Mouse (Mus musculus): ENCODE data around the gene Thsd4.
"Not testable (repeated sequence)": the region's sequence is repeated elsewhere in the genome, so short reads cannot be mapped to it uniquely, and the experiment has no call there.

The Thsd4 gene

DNA sequence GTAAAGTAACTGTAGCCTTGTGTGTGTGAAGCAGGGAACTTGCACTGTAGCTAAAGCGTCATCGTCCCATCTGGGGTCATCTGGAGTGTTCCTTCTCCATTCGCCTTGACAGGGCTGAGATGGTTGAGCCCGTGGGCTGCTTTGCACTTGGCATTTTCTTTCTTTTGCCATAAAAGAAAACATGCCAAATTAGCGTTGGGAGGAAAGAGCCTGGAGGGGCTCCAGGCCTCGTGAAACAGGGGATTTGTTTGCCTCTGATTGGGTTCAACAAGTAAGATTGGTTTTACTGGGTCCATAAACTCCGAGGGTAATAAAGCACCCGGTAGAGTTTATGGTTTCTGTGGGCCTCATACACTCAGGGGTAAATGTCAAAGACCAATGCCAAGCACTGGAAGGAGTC is 519.5 kb downstream of the Thsd4 start:
- in situ Hi-C loops (cut with MboI, MseI): loop anchor here in 1 of 2 experiments (10.0 kb wide), 1 partner anchor 1818 kb away; no protein-coding TSS in a partner anchor

DNA sequence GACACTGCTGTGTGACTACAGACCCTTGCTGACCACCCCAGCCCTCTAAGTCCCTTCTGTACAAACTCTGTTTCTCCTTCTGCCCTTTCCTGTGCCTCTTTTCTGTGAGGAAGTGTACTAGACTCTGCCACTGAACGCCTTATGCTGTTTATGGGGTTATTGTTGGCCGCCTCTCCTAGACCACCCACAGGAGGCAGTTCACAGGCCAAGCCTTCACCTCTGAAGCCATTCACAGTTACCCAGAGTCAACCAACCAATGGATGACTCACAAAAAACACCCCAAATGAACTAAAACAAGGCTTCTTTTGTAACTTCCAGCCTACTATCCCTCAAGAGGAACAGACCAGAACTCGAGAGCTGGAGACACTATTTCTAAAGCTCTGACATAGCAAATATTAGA is 520.4 kb downstream of the Thsd4 start:
- in situ Hi-C loops (cut with MboI, MseI): loop anchor here in 1 of 2 experiments (10.0 kb wide), 1 partner anchor 1817 kb away; no protein-coding TSS in a partner anchor

DNA sequence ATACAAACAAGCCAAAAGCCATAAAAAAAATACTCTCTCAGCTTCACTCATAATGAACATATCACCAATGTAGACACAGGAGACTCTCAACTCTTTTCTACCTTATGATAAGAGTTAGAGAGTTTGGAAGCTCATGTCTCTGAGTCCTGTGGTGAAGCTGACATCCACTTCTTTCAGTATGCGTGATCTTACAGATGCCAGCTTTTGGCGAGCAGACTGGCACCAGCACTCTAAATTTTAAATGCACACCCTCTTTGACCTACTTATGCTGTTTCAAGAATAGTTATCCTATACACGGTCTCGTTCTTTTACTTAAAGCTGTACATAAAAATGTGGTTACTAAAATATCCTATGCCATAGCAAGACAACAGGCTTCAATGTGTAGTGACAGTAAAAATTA is 524.1 kb downstream of the Thsd4 start:
- in situ Hi-C loops (cut with MboI, MseI): no loop called here

DNA sequence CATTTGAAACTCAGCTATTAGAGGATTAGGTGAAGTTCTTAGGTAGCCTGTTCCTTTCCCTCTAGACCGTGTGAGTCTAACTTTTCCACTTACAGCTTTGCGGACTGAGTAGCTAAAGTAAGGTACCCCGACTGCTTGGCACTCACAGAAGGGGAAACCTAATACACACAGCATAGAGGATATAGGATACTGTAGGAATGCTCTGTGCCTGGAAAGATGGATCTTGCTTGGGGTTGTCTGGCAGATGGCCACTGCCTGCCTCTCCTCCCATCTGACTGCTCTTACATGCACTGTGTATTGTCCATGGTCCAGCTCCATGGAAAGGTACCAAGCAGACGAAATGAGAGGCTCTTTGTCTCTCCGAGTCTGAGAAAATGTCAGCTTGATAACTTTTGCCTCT is 530.4 kb downstream of the Thsd4 start:
- in situ Hi-C loops (cut with MboI, MseI): no loop called here

DNA sequence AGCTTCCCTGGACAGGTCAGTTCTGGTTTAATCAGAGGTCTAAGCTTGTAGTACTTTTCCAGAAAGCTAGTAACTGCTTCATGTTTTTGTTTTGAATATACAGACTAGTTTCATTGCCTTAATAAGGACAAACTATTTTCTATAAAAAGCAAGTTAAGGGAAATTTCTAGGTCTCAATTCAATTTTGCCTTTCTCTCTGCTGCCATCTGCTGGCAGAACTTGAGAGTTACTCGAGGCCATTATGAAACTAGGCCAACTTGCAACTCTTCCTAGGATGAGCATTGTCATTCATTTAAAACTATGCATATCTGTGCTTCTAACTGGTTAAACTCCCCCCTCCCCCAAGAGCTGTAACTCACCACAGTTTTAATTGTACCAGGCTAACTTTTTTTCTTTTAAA is 532.0 kb downstream of the Thsd4 start:
- in situ Hi-C loops (cut with MboI, MseI): no loop called here

DNA sequence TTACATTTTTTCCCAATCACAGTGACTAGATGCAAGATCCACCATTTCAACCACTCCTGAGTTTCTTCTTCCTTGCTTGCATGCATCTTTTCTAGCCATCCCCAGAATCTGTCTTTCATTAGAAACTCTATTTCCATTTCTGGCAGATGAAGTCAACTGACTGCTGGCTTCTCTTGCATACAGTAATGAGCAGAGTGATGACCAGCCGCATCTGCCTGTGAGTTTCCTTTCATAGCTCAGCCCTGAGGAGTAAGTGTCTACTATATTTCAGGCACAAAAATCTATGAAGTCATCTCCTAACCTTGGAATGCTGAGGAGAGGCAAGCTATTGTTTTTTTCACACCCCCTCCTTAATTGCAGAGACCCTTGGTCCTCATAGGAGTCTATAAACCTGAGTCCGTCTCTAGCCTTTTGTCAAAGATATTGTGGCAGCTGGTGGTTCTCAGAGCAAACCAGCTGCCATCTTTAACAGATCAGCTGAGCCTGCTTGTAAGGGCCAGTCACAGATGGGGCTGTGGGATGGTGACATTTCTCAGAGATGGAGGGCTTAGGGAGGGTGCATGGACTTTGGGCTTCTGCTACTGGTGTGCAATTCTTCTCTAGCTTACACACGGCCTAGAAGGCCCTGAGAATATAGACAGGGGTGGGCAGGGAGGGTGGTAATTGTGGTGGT is 535.8 kb downstream of the Thsd4 start:
- in situ Hi-C loops (cut with MboI, MseI): no loop called here

DNA sequence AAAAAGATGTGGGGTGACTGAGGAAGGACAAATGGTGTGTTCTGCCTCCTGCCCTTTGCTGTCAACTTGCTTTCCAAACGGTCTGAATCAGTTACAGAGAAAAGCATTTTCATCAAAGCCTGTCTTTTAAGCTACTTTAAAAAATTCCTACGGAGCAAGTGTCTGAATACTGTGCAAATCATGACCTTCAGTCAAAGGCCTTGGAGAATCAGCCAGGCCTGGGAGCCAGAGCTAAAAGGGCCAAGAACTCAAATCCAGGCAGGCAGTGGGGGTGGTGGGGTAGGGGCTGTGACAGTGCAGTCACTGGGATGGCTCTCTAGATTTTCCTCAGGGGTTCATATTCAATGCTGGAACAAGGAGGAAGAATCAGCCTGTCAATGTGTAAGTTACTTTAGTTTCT is 540.7 kb downstream of the Thsd4 start:
- in situ Hi-C loops (cut with MboI, MseI): no loop called here

DNA sequence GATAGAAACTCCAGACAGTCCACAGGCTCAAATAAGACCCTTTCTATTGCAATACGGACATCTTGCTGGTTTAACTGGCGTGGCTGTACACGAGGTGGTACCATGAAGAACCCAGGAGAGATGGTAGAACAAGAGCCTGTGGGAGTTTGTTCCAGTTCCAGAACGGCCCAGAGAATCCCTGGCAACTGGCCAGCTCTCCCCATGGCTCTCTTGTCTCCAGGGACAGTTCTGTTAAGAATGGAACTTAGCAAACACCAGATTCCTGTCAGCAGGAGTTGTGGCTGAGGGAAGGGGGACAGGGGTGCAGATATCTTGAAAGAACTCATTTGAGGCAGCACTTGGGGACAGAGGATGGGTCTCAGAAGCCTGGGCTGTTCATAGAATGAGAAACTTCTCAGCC is 550.6 kb downstream of the Thsd4 start:
- in situ Hi-C loops (cut with MboI, MseI): no loop called here

DNA sequence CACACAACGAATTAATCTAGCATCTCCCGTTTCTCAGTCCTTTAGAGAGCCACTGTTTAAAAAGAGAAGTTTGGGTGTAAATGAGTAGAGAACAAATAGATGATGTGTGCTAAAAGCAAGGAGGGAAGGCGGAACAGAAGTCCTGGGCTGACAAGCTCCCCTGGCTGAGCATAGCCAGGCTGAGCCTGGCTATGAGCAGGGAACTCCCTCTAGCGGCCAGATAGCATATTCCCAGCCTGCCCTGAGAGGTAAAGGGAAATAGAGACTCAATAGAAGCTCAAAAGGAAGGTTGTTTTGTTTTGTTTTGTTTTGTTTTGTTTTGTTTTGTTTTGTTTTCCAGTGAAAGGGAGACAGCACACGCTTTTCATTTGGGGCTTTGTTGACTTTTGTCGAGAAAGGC is 552.5 kb downstream of the Thsd4 start:
- in situ Hi-C loops (cut with MboI, MseI): no loop called here

DNA sequence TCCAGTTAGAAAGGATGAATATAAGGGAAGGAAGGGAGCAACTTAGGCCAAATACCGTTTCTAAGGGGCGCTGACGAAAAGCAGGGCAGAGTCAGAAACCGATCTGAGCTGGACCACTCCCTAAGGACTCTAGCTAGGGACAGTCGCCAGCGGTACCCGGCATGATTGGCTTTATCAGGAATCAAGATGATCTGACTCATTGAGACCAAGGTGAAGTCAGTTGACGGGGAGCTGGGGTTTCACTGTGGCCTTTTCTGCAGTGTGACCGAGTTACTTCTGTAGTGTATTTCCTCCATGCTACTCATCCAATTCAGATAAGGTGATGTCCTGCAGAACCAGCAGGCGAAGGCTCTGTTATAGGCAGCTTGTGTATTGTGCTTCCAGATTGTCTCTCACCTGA is 556.8 kb downstream of the Thsd4 start:
- in situ Hi-C loops (cut with MboI, MseI): no loop called here

DNA sequence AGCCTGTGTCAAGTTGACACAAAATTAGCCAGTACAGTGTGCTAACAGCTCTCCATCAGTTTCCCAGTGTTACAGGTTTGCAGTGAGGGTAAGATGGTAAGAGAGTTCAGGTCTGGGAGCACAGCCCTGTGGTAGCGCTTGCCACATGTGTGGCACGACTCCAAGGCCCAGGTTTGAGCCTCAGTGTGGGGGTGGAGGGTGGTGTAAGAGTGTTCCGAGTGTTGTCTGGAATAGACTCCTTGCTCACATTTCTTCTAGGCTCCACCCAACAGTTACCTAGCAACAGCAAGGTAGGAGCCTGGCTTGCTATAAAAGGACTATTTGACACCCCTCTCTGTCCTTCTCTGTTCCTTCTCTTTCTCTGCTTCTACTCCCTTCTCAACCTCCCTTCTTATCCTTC is 557.5 kb downstream of the Thsd4 start:
- in situ Hi-C loops (cut with MboI, MseI): loop anchor here in 1 of 2 experiments (5.0 kb wide), 1 partner anchor 227 kb away; no protein-coding TSS in a partner anchor

DNA sequence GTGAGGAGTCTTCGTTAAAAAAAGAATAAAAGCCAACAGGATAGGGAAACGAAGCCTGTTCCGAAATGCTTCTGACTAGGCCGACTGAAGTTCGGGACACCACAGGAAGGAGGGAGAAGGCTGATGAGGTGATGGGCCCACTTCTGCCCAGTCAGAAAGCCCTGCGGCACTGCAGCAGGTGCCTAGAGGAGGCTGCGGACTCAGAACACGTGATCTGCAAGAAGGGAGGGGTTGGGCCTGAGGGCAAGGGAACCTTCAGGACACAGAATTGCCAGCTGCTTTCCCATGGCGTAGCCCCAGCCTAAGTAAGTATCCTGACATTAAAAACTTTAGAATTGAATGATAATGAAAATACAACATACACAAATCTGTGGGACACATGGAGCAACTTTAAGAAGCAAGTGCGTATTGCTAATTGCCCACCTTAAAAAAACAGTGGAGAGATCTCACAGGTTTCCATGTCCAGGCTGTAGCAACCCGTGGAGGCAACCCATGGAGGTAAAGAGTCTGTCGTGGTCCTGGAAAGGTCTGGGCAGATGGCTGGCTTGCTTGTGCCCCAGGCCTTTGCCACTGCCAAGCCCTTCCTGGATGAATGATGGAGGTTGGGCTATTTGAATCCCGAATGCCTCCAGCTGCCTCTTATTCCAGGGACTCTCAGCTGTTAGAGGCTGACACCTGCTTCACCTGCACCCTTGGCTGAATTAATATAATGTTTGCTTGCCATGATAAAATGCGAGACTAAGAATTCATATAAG is 560.5 kb downstream of the Thsd4 start:
- in situ Hi-C loops (cut with MboI, MseI): loop anchor here in 1 of 2 experiments (5.0 kb wide), 1 partner anchor 224 kb away; no protein-coding TSS in a partner anchor

DNA sequence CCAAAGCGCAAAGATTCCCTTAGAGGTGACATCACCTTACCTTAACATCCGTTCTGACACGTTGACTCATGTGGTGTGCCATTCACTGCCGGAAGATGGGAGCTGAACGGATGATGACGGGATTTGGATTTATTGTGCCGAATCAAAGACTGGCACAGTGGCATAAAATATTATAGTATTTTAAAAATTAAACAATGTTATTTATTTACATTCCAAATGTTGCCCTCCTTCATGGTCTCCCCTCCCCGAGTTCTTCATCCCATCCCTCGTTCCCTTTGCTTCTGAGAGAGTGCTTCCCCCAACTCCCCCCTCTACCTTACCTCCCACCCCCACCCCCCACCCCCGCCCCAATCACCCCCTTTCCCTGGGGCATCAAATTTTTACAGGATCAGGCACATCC is 561.3 kb downstream of the Thsd4 start, which contains the start of gene Nr2e3:
Gene Nr2e3, minus strand, starts transcription at position 101 of the 400 bp plus-strand sequence.
- in situ Hi-C loops (cut with MboI, MseI): loop anchor here in 1 of 2 experiments (5.0 kb wide), 1 partner anchor 223 kb away; no protein-coding TSS in a partner anchor

DNA sequence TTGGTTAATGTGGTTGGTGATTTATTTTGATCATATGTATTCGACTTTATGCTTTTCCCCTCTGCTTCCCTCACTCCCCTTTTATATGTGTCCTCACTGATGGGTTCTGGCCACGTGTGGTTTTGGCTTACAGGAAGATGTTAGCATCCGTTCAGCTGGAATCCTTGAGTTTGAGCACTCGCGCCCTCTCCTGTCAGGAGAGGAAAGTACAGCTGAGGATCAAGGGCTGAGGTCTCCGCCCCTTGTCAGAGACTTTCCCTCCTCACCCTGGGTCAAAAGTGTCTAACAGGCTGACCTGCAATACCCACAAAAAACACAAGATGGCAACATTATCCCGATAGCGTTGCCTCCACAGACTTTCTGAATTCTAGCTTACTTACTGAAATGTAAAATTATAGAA is 562.6 kb downstream of the Thsd4 start:
- in situ Hi-C loops (cut with MboI, MseI): no loop called here

DNA sequence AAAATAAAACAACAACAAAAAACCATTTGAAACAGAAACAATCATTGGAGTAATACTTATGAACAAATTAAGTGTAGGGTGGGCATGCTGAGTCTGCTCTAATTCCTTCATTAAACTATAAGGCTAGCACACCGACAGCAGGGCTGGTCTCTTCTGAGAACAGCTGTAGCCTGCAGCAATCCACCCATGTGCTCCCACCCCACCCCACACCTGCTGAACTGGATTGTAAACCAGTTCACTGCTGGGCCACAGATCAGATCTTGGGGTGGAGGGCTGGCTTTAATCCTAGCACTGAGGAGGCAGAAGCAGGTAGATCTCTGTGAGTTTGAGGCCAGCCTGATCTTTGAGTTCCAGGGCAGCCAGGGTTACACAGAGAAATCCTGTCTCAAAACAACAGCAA is 563.7 kb downstream of the Thsd4 start:
- in situ Hi-C loops (cut with MboI, MseI): not testable (repeated sequence)

DNA sequence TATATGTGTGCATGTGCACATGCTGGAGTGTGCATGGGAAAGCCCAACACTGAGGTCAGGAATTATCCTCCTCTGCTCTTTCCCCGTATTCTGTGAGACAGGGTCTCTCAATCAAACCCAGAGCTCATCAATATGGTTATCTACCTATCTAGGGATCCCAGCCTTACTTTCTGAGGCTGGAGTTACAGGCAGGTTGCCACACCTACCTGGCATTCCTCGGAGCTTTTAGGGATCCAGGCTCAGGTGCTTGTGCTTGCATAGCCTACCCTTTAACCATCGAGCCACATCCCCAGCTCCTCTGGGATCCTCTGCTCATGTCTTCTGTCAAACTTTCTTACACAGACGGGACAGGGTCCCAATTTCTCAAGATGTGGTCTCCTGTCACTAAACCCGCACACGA is 565.4 kb downstream of the Thsd4 start:
- in situ Hi-C loops (cut with MboI, MseI): no loop called here

DNA sequence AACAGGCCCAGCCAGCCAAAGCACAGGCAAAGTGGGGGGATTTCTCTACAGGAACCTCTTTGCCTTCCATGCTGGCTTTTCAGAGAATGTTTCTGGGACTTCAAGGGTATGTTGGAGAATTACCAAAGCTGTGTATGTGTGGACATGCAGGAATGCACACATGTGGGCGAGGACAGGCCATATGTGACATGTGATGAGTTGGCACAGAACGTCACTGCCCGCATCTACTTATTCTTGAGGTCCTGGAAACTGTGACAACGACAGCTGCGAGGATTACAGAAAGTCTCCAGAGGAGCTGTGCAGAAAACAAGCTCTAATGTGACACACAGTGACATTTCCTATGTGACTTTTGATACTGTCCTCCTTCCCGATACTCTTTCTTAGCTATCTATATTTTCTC is 566.2 kb downstream of the Thsd4 start:
- in situ Hi-C loops (cut with MboI, MseI): no loop called here

DNA sequence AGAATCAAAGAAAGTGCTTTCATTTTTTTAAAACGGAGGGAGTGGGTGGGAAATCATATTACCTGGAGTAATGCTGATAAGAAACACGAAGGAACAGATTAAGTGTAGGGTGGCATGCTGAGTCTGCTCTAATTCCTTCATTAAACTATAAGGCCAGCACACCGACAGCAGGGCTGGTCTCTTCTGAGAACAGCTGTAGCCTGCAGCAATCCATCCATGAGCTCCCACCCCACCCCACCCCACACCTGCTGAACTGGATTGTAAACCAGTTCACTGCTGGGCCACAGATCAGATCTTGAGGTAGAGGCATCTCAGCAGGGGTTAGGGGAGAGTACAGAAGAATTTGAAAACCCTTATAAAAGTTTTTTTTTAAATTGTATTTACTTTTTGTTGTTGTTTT is 566.6 kb downstream of the Thsd4 start:
- in situ Hi-C loops (cut with MboI, MseI): no loop called here

DNA sequence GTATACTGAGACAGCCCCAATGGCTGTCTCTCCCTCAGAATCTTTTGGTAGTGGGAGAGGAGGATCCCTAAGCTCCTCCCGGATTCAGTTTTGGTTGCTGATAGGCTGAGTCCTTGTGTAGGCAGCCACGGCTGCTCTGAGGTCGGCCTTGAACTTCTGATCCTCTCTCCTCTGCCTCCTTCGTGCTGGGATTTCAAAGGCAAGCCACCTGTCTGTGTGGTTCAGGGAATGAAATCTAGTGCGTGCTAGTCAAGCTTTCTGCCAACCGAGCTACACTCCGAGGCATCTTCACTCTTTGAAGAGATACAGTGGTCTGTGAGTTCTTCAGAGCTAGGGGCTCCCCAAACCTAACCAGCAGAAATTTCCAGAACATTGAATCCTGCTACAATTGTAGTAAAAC is 568.3 kb downstream of the Thsd4 start:
- in situ Hi-C loops (cut with MboI, MseI): no loop called here

DNA sequence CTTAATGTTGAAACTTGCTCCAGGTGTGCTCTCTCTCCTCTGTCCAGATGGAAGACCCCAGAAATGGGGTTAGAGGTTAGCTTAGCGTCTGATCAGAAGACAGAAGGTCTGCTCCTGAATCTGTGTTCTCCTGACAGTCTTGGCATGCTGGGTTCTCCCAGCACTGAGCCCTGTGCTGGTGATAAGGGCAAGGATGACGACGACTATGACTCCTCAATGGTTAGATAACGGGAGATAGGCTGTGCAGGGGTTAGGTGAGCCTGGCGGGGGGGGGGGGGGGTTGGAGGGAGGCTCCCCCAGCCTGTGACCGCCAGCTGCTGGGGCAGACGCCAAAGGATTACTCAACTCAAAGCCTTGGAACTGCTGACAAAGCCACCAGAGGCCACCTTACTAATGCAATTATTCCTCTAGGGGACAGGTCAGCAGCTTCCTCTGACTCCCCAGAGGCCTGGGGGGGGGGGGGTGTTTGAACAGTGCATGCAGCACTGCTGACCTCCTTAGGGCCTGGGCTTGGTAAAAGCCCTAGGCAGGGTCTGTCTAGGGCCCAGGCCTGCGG is 569.3 kb downstream of the Thsd4 start:
- in situ Hi-C loops (cut with MboI, MseI): no loop called here

DNA sequence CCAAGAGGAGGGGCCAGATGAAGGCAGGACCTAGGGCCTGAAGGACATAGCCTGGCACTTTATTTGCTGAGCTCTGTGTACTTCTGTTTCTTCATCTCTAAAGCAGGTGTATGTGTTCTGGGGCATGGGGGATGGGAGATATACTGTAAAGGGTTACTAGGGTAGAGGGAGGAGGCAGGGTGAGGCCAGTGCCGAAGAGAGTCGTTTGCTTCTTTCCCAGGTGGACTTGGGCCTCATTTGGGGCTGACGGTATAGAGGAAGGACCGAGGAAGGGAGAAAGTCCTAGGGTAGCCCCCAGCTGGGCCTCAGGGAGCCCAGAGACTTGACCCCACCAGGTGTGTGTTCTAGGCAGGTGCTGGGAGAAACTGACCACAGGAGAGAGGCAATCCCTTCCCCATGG is 569.9 kb downstream of the Thsd4 start:
- in situ Hi-C loops (cut with MboI, MseI): no loop called here

DNA sequence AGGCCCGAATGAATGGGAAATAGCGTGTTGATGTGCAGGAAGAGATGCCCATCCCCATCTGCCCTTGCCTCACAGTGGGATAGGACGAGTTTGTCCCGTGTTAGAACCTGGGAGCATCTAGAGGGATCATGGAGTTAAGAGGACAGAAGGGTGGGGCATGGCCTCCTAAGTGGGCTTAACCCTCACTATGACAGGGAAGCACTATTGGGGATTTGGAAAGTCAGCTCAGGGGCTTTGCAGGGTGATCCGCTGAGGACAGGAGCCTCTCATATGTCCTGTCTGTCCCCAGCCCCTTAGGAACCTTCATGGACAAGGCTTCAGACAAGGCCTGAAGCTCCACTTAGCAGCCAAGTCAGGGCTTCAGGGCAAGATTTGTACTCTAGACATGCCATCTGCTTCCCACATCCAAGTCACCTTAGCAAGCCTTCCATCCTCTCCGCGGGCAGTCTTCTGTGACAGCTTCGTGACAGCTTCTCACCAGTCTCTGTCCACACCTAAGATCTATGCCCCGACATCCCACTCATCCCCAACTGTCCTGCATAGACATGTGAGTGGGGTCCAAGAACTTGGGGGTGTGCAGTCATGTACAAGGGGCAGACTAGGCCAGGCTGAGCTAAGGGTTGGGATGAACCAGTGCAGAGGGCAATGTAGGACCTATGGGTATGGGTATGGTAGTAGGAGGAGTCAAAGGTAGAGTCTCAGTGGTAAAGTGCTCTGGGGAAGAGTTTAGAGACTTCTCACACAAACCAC is 570.7 kb downstream of the Thsd4 start:
- in situ Hi-C loops (cut with MboI, MseI): no loop called here

Measured in T-helper 17 cell (primary cell).